Mouse (Mus musculus) lung, postnatal 0 days (tissue): ENCODE results near the gene Gse1. TPM values are rescaled to one million over a fixed set of nuclear protein-coding genes. Genes with fewer than 3 reads are reported as not detected.

ENCODE experiments used
- ATAC-seq: fragments of 200-750 bp; cut with Nextera tagmentation; 2 replicates; pipeline ENCODE4 v1.8.0; 2017; ENCODE audit warnings: moderate library complexity
- DNase-seq: peaks from one replicate; pipeline ENCODE4 v3.0.0-alpha.2; 2016; ENCODE audit warnings: low spot score
- H3K27ac ChIP-seq: fragments of 300-500 bp; sonication (generic); 2 replicates; pipeline ENCODE4 v1.5.1; 2014; ENCODE audit warnings: antibody characterized with exemption, mild to moderate bottlenecking, low read length, mixed read lengths
- H3K27me3 ChIP-seq: fragments of 300-500 bp; sonication (generic); replicated peaks from 2 replicates; pipeline ENCODE4 v1.6.1; 2014; ENCODE audit warnings: low read length, mixed read lengths; ENCODE audit not compliant: insufficient read depth
- H3K36me3 ChIP-seq: fragments of 300-500 bp; sonication (generic); 2 replicates; pipeline ENCODE4 v1.6.1; 2014; ENCODE audit warnings: low read length, mixed read lengths; ENCODE audit not compliant: insufficient read depth
- H3K4me1 ChIP-seq: fragments of 300-500 bp; sonication (generic); 2 replicates; pipeline ENCODE4 v1.6.1; 2014; ENCODE audit warnings: antibody characterized with exemption, low read depth, low read length, mixed read lengths; ENCODE audit not compliant: insufficient read depth
- H3K4me2 ChIP-seq: fragments of 300-500 bp; sonication (generic); replicated peaks from 2 replicates; pipeline ENCODE4 v1.6.1; 2014; ENCODE audit warnings: low read depth, mild to moderate bottlenecking, low read length, moderate library complexity, mixed read lengths
- H3K4me3 ChIP-seq: fragments of 300-500 bp; sonication (generic); 2 replicates; pipeline ENCODE4 v1.5.1; 2014; ENCODE audit warnings: low read depth, low read length
- H3K9ac ChIP-seq: fragments of 300-500 bp; sonication (generic); replicated peaks from 2 replicates; pipeline ENCODE4 v1.6.1; 2014; ENCODE audit warnings: low read depth, mild to moderate bottlenecking
- H3K9me3 ChIP-seq: fragments of 300-500 bp; sonication (generic); 2 replicates; pipeline ENCODE4 v1.6.1; 2016; ENCODE audit warnings: low read length, mixed read lengths
- CTCF ChIP-seq: IDR thresholded peaks from 2 replicates; pipeline ENCODE4 v1.5.1; 2016; ENCODE audit warnings: antibody characterized with exemption, mild to moderate bottlenecking
- EP300 ChIP-seq: IDR thresholded peaks from 2 replicates; pipeline ENCODE4 v1.6.1; 2016; ENCODE audit warnings: antibody characterized with exemption, mild to moderate bottlenecking, control low read depth
- WGBS: fragments of 180-500 bp; shearing (Covaris S2); extraction: QIAGEN DNeasy Blood & Tissue Kit; methylation state at CpG from one replicate; pipeline ENCODE4 v1.1.7; 2014; 5-methylcytosine and 5-hydroxymethylcytosine counted together
- polyA plus RNA-seq: library from polyadenylated mRNA; unstranded; fragments of >200 nt; fragmentation: Nextera tagmentation; extraction: Ambion mirVana; gene quantifications from 2 replicates; pipeline ENCODE4 v1.2.1, GENCODE M21; 2015

The Gse1 gene
- polyA plus RNA-seq, 1 experiment from 2014 or later: 9.9 TPM

GRCm38 (mm10) chr8:120207364-120207763, 20.9 kb upstream of the Gse1 start:
- ATAC-seq (no peak), DNase-seq (peak; percentile 17)
- Histone ChIP-seq H3K4me1 (peaks cover 11% of the 10 kb centered on the region), H3K27me3 (no peaks in the 10 kb centered on the region), H3K27ac (no peak overlapping the region), H3K4me2 (no peak overlapping the region), H3K4me3 (no peak overlapping the region), H3K9me3 (no peaks in the 10 kb centered on the region), H3K36me3 (no peaks in the 10 kb centered on the region), H3K9ac (no peak overlapping the region)
- WGBS: 86% methylated on average over 8 of the region's 8 CpGs
- TF ChIP-seq CTCF (peak; percentile 40), EP300 (no peak)

- Histone ChIP-seq H3K27me3 (no peaks in the 10 kb centered on the region), H3K4me1 (peaks cover 11% of the 10 kb centered on the region), H3K9ac (no peak overlapping the region), H3K9me3 (no peaks in the 10 kb centered on the region), H3K4me3 (no peak overlapping the region), H3K36me3 (no peaks in the 10 kb centered on the region), H3K27ac (no peak overlapping the region), H3K4me2 (no peak overlapping the region)
- WGBS: 41% methylated on average over 11 of the region's 11 CpGs
- DNase-seq: peak; percentile 36
- ATAC-seq: peak; percentile 14; the same call in 1 of the 2 replicates
- no peak for TF ChIP-seq CTCF
- peak; percentile 73 for TF ChIP-seq EP300
Measured at GRCm38 (mm10) chr8:120208113-120208512, 20.1 kb upstream of the Gse1 start.

GRCm38 (mm10) chr8:120211345-120211744, 16.9 kb upstream of the Gse1 start:
- TF ChIP-seq CTCF (peak; percentile 63), EP300 (no peak)
- no peak overlapping the region for H3K9ac ChIP-seq
- peak; percentile 29; the same call in 1 of the 2 replicates for ATAC-seq
- no peak overlapping the region for H3K27ac ChIP-seq
- no peaks in the 10 kb centered on the region for H3K9me3 ChIP-seq
- no peak overlapping the region for H3K4me3 ChIP-seq
- no peaks in the 10 kb centered on the region for H3K36me3 ChIP-seq
- H3K4me1 ChIP-seq: no peaks in the 10 kb centered on the region
- no peaks in the 10 kb centered on the region for H3K27me3 ChIP-seq
- DNase-seq: peak; percentile 37
- WGBS: 26% methylated on average over 3 of the region's 4 CpGs
- no peak overlapping the region for H3K4me2 ChIP-seq

- ATAC-seq (no peak), DNase-seq (no peak)
- no peaks in the 10 kb centered on the region for H3K36me3 ChIP-seq
- H3K4me2 ChIP-seq: no peak overlapping the region
- no peaks in the 10 kb centered on the region for H3K4me1 ChIP-seq
- no peak for TF ChIP-seq CTCF
- TF ChIP-seq EP300: no peak
- H3K4me3 ChIP-seq: no peak overlapping the region
- H3K27me3 ChIP-seq: no peaks in the 10 kb centered on the region
- H3K27ac ChIP-seq: no peak overlapping the region
- H3K9me3 ChIP-seq: no peaks in the 10 kb centered on the region
- WGBS: 83% methylated on average over 7 of the region's 7 CpGs
- no peak overlapping the region for H3K9ac ChIP-seq
Measured at GRCm38 (mm10) chr8:120212596-120212995, 15.7 kb upstream of the Gse1 start.

GRCm38 (mm10) chr8:120213229-120213628, 15.0 kb upstream of the Gse1 start:
- Histone ChIP-seq H3K4me1 (no peaks in the 10 kb centered on the region), H3K9me3 (no peaks in the 10 kb centered on the region), H3K36me3 (no peaks in the 10 kb centered on the region), H3K4me3 (no peak overlapping the region), H3K27me3 (no peaks in the 10 kb centered on the region), H3K27ac (no peak overlapping the region), H3K4me2 (no peak overlapping the region), H3K9ac (no peak overlapping the region)
- ATAC-seq (no peak), DNase-seq (no peak)
- TF ChIP-seq EP300 (no peak), CTCF (no peak)
- WGBS: 96% methylated on average over 3 of the region's 3 CpGs

DNA sequence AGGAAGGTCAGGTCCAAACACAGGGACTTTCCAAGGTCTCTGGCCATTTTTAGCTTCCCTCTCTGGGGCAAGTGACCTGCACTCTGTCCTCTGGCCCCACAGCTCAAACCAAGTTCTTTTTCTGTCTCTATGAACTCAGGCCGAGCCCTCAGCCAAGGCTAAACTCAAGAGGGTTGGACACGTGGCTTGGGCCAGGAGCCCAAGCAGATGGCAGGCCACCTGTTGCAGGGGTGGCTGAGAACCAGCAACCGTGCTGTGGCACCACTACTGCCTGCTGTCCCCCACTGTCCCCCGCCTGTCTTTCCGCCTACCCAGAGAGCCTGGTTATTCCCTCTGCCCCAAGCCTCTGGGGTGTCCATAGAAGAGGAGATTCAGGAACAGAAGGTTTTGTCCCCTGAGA, 14.3 kb upstream of the Gse1 start:
- Histone ChIP-seq H3K9ac (no peak overlapping the region), H3K27me3 (no peaks in the 10 kb centered on the region), H3K36me3 (no peaks in the 10 kb centered on the region), H3K4me1 (no peaks in the 10 kb centered on the region), H3K27ac (no peak overlapping the region), H3K9me3 (no peaks in the 10 kb centered on the region), H3K4me2 (no peak overlapping the region), H3K4me3 (no peak overlapping the region)
- DNase-seq: no peak
- WGBS: 79% methylated on average over 5 of the region's 5 CpGs
- ATAC-seq: no peak
- TF ChIP-seq CTCF: no peak
- no peak for TF ChIP-seq EP300
